Mouse (Mus musculus): ENCODE measurements around the gene Cpa5.

- TF ChIP-seq POLR2A (IDR thresholded peaks at IDR 0.05; ENCODE audit: insufficient read length, low read depth) (no peak), REST (IDR thresholded peaks at IDR 0.05; ENCODE audit: insufficient read depth, insufficient read length) (no peak), POLR2AphosphoS2 (IDR thresholded peaks at IDR 0.05; ENCODE audit: insufficient read length, low read depth) (no peak), MAX (IDR thresholded peaks at IDR 0.05; ENCODE audit: low read depth) (no peak), USF1 (IDR thresholded peaks at IDR 0.05; ENCODE audit: low read depth) (no peak), CEBPB (IDR thresholded peaks at IDR 0.05; ENCODE audit: insufficient read depth, poor library complexity, severe bottlenecking) (no peak), E2F4 (IDR thresholded peaks at IDR 0.05; ENCODE audit: insufficient read depth) (no peak), SRF (IDR thresholded peaks at IDR 0.05; ENCODE audit: control insufficient read depth, insufficient read length, low read depth) (no peak), MYOG (IDR thresholded peaks at IDR 0.05; ENCODE audit: control insufficient read depth in 1 of 3, insufficient read depth in 1 of 3, insufficient read length in 2 of 3, low read depth in 2 of 3) (no peak)
These were observed 10.8 kb upstream of the Cpa5 start for GRCm38 (mm10) chr6:30600033-30600432.
